Mouse (Mus musculus): ENCODE measurements around the gene Itgae. TPM values are rescaled to one million over a fixed set of nuclear protein-coding genes. Genes with fewer than 3 reads are reported as not detected.

The Itgae gene
- polyA plus RNA-seq, 1 experiment from 2014 or later = 0.24 TPM

GRCm38 (mm10) chr11:73137591-73138501, 47.5 kb downstream of the Itgae start, which contains the start of gene Haspin:
Gene Haspin (minus strand): TSS chr11:73138294.
- Histone ChIP-seq H3K4me3 (ENCODE audit: low read length) (peak within 1 kb of the TSS; percentile 91), H3K27me3 (ENCODE audit: insufficient read depth, low read length) (no peaks in the 10 kb centered on the region), H3K9ac (replicated peaks; ENCODE audit: low read length) (peak within 1 kb of the TSS; percentile 70), H3K27ac (ENCODE audit: low read length) (no peak within 1 kb of the TSS; the same call in none of the 2 replicates), H3K9me3 (ENCODE audit: low read length) (no peaks in the 10 kb centered on the region), H3K36me3 (ENCODE audit: insufficient read depth, low read length) (peaks cover 18% of the 10 kb centered on the region), H3K4me2 (replicated peaks; ENCODE audit: low read depth, low read length) (peak within 1 kb of the TSS; percentile 67), H3K4me1 (ENCODE audit: insufficient read depth, low read length) (peaks cover 32% of the 10 kb centered on the region)
- WGBS = under 1% methylated on average over 81 of the region's 84 CpGs
- ATAC-seq (ENCODE audit: low FRiP score, low TSS enrichment) = peak; percentile 95

DNA sequence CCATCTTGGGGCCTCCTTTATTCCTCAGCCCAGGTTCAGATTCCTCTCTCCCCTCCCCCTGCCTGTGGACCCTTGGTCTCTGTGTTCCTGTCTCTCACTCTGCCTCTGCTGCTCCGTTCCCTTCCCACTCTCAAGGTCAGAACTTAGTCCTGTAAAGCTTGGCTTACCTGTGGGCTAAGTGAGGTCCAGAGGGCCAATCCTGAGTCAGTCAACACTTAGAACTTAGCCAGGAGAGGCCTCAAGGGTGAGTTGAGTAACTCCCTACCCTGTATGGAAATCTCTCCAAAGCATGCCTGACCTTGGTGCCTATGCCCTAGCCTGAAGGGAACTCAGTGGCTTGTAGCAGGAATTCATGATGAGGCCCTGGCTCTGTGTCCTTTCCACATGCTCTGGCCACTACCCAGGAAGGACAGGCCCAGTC, 53.9 kb downstream of the Itgae start:
- no peaks in the 10 kb centered on the region for H3K27me3 ChIP-seq (ENCODE audit: insufficient read depth, low read length)
- no peak for ATAC-seq (ENCODE audit: low FRiP score, low TSS enrichment)
- H3K9me3 ChIP-seq (ENCODE audit: low read length) = no peaks in the 10 kb centered on the region
- H3K4me2 ChIP-seq (replicated peaks; ENCODE audit: low read depth, low read length) = no peak overlapping the region
- H3K27ac ChIP-seq (ENCODE audit: low read length) = no peak overlapping the region
- WGBS = 69% methylated on average over 1 of the region's 1 CpGs
- no peak overlapping the region for H3K9ac ChIP-seq (replicated peaks; ENCODE audit: low read length)
- no peaks in the 10 kb centered on the region for H3K36me3 ChIP-seq (ENCODE audit: insufficient read depth, low read length)
- no peak overlapping the region for H3K4me3 ChIP-seq (ENCODE audit: low read length)
- H3K4me1 ChIP-seq (ENCODE audit: insufficient read depth, low read length) = no peaks in the 10 kb centered on the region

- ATAC-seq (ENCODE audit: low FRiP score, low TSS enrichment) = no peak
- 48% methylated on average over 11 of the region's 11 CpGs for WGBS
Observed at GRCm38 (mm10) chr11:73146026-73146974, 55.9 kb downstream of the Itgae start.

DNA sequence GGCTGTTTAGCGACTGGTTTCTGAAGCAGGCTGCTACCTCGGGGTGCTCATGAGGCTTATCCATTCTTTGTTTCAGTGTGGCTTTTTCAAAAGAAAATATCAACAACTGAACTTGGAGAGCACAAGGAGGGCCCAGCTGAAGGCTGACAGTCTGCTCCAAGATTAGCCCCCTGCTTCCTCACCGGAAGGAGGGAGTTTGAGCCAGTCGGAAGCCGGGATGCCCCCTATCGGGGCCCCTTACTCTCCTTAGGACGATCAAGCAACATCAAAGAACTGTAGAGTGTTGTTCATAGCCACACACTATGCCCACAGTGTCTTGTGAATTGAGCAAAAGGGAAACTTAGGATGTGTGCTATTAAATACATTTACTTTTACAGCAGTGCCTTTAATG, 56.6 kb downstream of the Itgae start:
- Histone ChIP-seq H3K36me3 (ENCODE audit: insufficient read depth, low read length) (no peaks in the 10 kb centered on the region), H3K27ac (ENCODE audit: low read length) (no peak overlapping the region), H3K4me2 (replicated peaks; ENCODE audit: low read depth, low read length) (no peak overlapping the region), H3K9me3 (ENCODE audit: low read length) (no peaks in the 10 kb centered on the region), H3K9ac (replicated peaks; ENCODE audit: low read length) (no peak overlapping the region), H3K4me3 (ENCODE audit: low read length) (no peak overlapping the region), H3K27me3 (ENCODE audit: insufficient read depth, low read length) (no peaks in the 10 kb centered on the region), H3K4me1 (ENCODE audit: insufficient read depth, low read length) (no peaks in the 10 kb centered on the region)
- ATAC-seq (ENCODE audit: low FRiP score, low TSS enrichment) = no peak
- 50% methylated on average over 7 of the region's 7 CpGs for WGBS

More at GRCm38 (mm10) chr11:73146026-73146974, 55.9 kb downstream of the Itgae start:
- Histone ChIP-seq H3K4me2 (replicated peaks; ENCODE audit: low read depth, low read length) (no peak overlapping the region), H3K4me3 (ENCODE audit: low read length) (no peak overlapping the region), H3K27me3 (ENCODE audit: insufficient read depth, low read length) (no peaks in the 10 kb centered on the region), H3K9ac (replicated peaks; ENCODE audit: low read length) (no peak overlapping the region), H3K4me1 (ENCODE audit: insufficient read depth, low read length) (no peaks in the 10 kb centered on the region), H3K9me3 (ENCODE audit: low read length) (no peaks in the 10 kb centered on the region), H3K27ac (ENCODE audit: low read length) (no peak overlapping the region), H3K36me3 (ENCODE audit: insufficient read depth, low read length) (no peaks in the 10 kb centered on the region)

- Histone ChIP-seq H3K36me3 (ENCODE audit: insufficient read depth, low read length) (no peaks in the 10 kb centered on the region), H3K9ac (replicated peaks; ENCODE audit: low read length) (no peak overlapping the region), H3K4me1 (ENCODE audit: insufficient read depth, low read length) (no peaks in the 10 kb centered on the region), H3K4me2 (replicated peaks; ENCODE audit: low read depth, low read length) (no peak overlapping the region), H3K4me3 (ENCODE audit: low read length) (no peak overlapping the region), H3K27me3 (ENCODE audit: insufficient read depth, low read length) (no peaks in the 10 kb centered on the region), H3K27ac (ENCODE audit: low read length) (no peak overlapping the region), H3K9me3 (ENCODE audit: low read length) (no peaks in the 10 kb centered on the region)
- 82% methylated on average over 9 of the region's 9 CpGs for WGBS
- ATAC-seq (ENCODE audit: low FRiP score, low TSS enrichment) = no peak
Observed at GRCm38 (mm10) chr11:73148209-73148608, 57.8 kb downstream of the Itgae start.

- no peak for ATAC-seq (ENCODE audit: low FRiP score, low TSS enrichment)
Observed at GRCm38 (mm10) chr11:73155071-73155470, 64.7 kb downstream of the Itgae start.

GRCm38 (mm10) chr11:73159957-73160810, 69.8 kb downstream of the Itgae start, which contains the start of gene P2rx5:
Gene P2rx5 (plus strand): TSS chr11:73160421.
- Histone ChIP-seq H3K4me3 (ENCODE audit: low read length) (peak within 1 kb of the TSS; percentile 46), H3K27me3 (ENCODE audit: insufficient read depth, low read length) (peaks cover 23% of the 10 kb centered on the region), H3K27ac (ENCODE audit: low read length) (no peak within 1 kb of the TSS), H3K9me3 (ENCODE audit: low read length) (no peaks in the 10 kb centered on the region), H3K9ac (replicated peaks; ENCODE audit: low read length) (peak within 1 kb of the TSS; percentile 63), H3K4me1 (ENCODE audit: insufficient read depth, low read length) (peaks cover 8% of the 10 kb centered on the region), H3K36me3 (ENCODE audit: insufficient read depth, low read length) (no peaks in the 10 kb centered on the region), H3K4me2 (replicated peaks; ENCODE audit: low read depth, low read length) (peak within 1 kb of the TSS; percentile 86)
- WGBS = 2% methylated on average over 49 of the region's 49 CpGs
- peak; percentile 87 for ATAC-seq (ENCODE audit: low FRiP score, low TSS enrichment)

More at GRCm38 (mm10) chr11:73155071-73155470, 64.7 kb downstream of the Itgae start:
- H3K9me3 ChIP-seq (ENCODE audit: low read length) = no peaks in the 10 kb centered on the region
- no peaks in the 10 kb centered on the region for H3K4me1 ChIP-seq (ENCODE audit: insufficient read depth, low read length)
- 74% methylated on average over 6 of the region's 6 CpGs for WGBS
- H3K4me2 ChIP-seq (replicated peaks; ENCODE audit: low read depth, low read length) = no peak overlapping the region
- H3K36me3 ChIP-seq (ENCODE audit: insufficient read depth, low read length) = no peaks in the 10 kb centered on the region
- no peak overlapping the region for H3K9ac ChIP-seq (replicated peaks; ENCODE audit: low read length)
- no peak overlapping the region for H3K4me3 ChIP-seq (ENCODE audit: low read length)
- H3K27ac ChIP-seq (ENCODE audit: low read length) = no peak overlapping the region
- peaks cover 15% of the 10 kb centered on the region for H3K27me3 ChIP-seq (ENCODE audit: insufficient read depth, low read length)

DNA sequence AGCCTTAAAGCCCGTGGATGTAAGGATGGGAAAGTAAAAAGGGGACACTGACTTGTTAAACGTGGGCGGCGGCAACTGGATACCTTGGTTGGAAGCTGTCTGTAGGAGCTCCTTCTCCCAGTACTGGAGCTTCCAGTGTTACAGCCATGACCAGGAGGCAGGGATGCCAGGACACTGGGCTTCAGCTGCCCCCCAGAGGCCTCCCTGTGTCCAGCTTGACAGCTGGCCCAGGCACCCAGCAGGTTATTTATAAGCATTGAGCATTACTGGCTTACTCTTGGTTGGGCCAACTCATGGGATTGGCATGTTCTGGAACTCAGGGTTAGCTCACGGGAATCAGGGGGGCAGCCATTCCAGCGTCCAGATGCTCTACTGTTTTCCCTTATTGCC, 70.4 kb downstream of the Itgae start:
- peak overlapping the region; percentile 86 for H3K4me2 ChIP-seq (replicated peaks; ENCODE audit: low read depth, low read length)
- H3K27me3 ChIP-seq (ENCODE audit: insufficient read depth, low read length) = peaks cover 23% of the 10 kb centered on the region
- H3K4me1 ChIP-seq (ENCODE audit: insufficient read depth, low read length) = peaks cover 8% of the 10 kb centered on the region
- H3K9ac ChIP-seq (replicated peaks; ENCODE audit: low read length) = peak overlapping the region; percentile 63
- H3K36me3 ChIP-seq (ENCODE audit: insufficient read depth, low read length) = no peaks in the 10 kb centered on the region
- peak; percentile 50 for ATAC-seq (ENCODE audit: low FRiP score, low TSS enrichment)
- H3K4me3 ChIP-seq (ENCODE audit: low read length) = peak overlapping the region; percentile 46
- H3K9me3 ChIP-seq (ENCODE audit: low read length) = no peaks in the 10 kb centered on the region
- WGBS = 20% methylated on average over 6 of the region's 6 CpGs
- H3K27ac ChIP-seq (ENCODE audit: low read length) = no peak overlapping the region

GRCm38 (mm10) chr11:73161616-73162015, 71.2 kb downstream of the Itgae start:
- Histone ChIP-seq H3K27me3 (ENCODE audit: insufficient read depth, low read length) (peaks cover 23% of the 10 kb centered on the region), H3K9ac (replicated peaks; ENCODE audit: low read length) (no peak overlapping the region), H3K9me3 (ENCODE audit: low read length) (no peaks in the 10 kb centered on the region), H3K27ac (ENCODE audit: low read length) (no peak overlapping the region), H3K4me2 (replicated peaks; ENCODE audit: low read depth, low read length) (no peak overlapping the region), H3K36me3 (ENCODE audit: insufficient read depth, low read length) (no peaks in the 10 kb centered on the region), H3K4me1 (ENCODE audit: insufficient read depth, low read length) (peaks cover 8% of the 10 kb centered on the region), H3K4me3 (ENCODE audit: low read length) (no peak overlapping the region)
- WGBS = 84% methylated on average over 4 of the region's 4 CpGs
- ATAC-seq (ENCODE audit: low FRiP score, low TSS enrichment) = no peak
